Mouse (Mus musculus) neutrophil, adult 5-6 weeks (primary cell): Measurements from ENCODE around the gene Zcchc7. TPM values are rescaled to one million over a fixed set of nuclear protein-coding genes. Genes with fewer than 3 reads are reported as not detected.
A peak's percentile ranks its signal among the peaks of the same experiment; 100 is the strongest.
"Not testable (repeated sequence)": the region's sequence is repeated elsewhere in the genome, so short reads cannot be mapped to it uniquely, and the experiment has no call there.

ENCODE experiments used
- ATAC-seq: fragments of 151-379, 151-347 bp; 2 replicates; pipeline ENCODE4 v1.8.0; 2017; ENCODE audit warnings: mild to moderate bottlenecking, moderate TSS enrichment; ENCODE audit not compliant: insufficient number of reproducible peaks, poor library complexity, low FRiP score, severe bottlenecking; ENCODE audit errors: extremely low read depth
- total RNA-seq: library from RNA; stranded (forward); fragments of 200-1000 nt; gene quantifications from 2 replicates; pipeline ENCODE4 v1.2.3, GENCODE M21; 2017

Zcchc7 gene
- total RNA-seq, 1 experiment from 2014 or later: 249 TPM

- ATAC-seq: no peak
These were observed 15.2 kb upstream of the Zcchc7 start for GRCm38 (mm10) chr4:44740471-44740870.

- peak; percentile 93 for ATAC-seq
These were observed 666 bp downstream of the Zcchc7 start for GRCm38 (mm10) chr4:44756134-44756951.

- ATAC-seq: not testable (repeated sequence)
These were observed 1.5 kb downstream of the Zcchc7 start for GRCm38 (mm10) chr4:44757131-44757530.

- no peak for ATAC-seq
These were observed 19.2 kb downstream of the Zcchc7 start for GRCm38 (mm10) chr4:44774890-44775289.

- ATAC-seq: no peak
These were observed 21.0 kb downstream of the Zcchc7 start for GRCm38 (mm10) chr4:44776651-44777050.

- ATAC-seq: no peak
These were observed 21.4 kb downstream of the Zcchc7 start for GRCm38 (mm10) chr4:44777101-44777500.

- ATAC-seq: no peak
These were observed 22.0 kb downstream of the Zcchc7 start for GRCm38 (mm10) chr4:44777711-44778110.

GRCm38 (mm10) chr4:44778316-44778715 lies 22.6 kb downstream of the Zcchc7 start:
- ATAC-seq: no peak

GRCm38 (mm10) chr4:44780462-44781157 lies 24.9 kb downstream of the Zcchc7 start:
- 0 out of 2 replicates have a peak, but pooled peaks have one; percentile 39 for ATAC-seq

GRCm38 (mm10) chr4:44781494-44781893 lies 25.8 kb downstream of the Zcchc7 start:
- no peak for ATAC-seq

- no peak for ATAC-seq
These were observed 28.1 kb downstream of the Zcchc7 start for GRCm38 (mm10) chr4:44783566-44784292.

GRCm38 (mm10) chr4:44812855-44813254 lies 57.2 kb downstream of the Zcchc7 start:
- ATAC-seq: no peak

- 0 out of 2 replicates have a peak, but pooled peaks have one; percentile 9 for ATAC-seq
These were observed 58.1 kb downstream of the Zcchc7 start for GRCm38 (mm10) chr4:44813770-44814169.

- 0 out of 2 replicates have a peak, but pooled peaks have one; percentile 39 for ATAC-seq
These were observed 60.9 kb downstream of the Zcchc7 start for GRCm38 (mm10) chr4:44816584-44816983.

- no peak for ATAC-seq
These were observed 74.9 kb downstream of the Zcchc7 start for GRCm38 (mm10) chr4:44830609-44831008.

- peak; percentile 66; the same call in 1 of the 2 replicates for ATAC-seq
These were observed 96.2 kb downstream of the Zcchc7 start for GRCm38 (mm10) chr4:44851835-44852251.

GRCm38 (mm10) chr4:44871591-44871990 lies 115.9 kb downstream of the Zcchc7 start:
- peak; percentile 26; the same call in 1 of the 2 replicates for ATAC-seq

- no peak for ATAC-seq
These were observed 116.4 kb downstream of the Zcchc7 start for GRCm38 (mm10) chr4:44872048-44872447.

GRCm38 (mm10) chr4:44880065-44880623 lies 124.5 kb downstream of the Zcchc7 start:
- ATAC-seq: no peak
